Mouse (Mus musculus): ENCODE measurements around the gene Med15. TPM values are rescaled to one million over a fixed set of nuclear protein-coding genes. Genes with fewer than 3 reads are reported as not detected.

Med15 gene
- polyA plus RNA-seq, 1 experiment from 2014 or later = 19.2 TPM

GRCm38 (mm10) chr16:17724448-17724847 is 8.2 kb downstream of the Med15 start:
- Histone ChIP-seq H3K4me2 (ENCODE audit: low read depth, low read length) (no peak overlapping the region), H3K9me3 (replicated peaks; ENCODE audit: control insufficient read depth, low read length) (no peaks in the 10 kb centered on the region), H3K27me3 (ENCODE audit: control insufficient read depth, insufficient read depth, low read depth, low read length) (no peaks in the 10 kb centered on the region), H3K27ac (ENCODE audit: low read length) (no peak overlapping the region), H3K36me3 (ENCODE audit: control insufficient read depth, insufficient read depth) (no peaks in the 10 kb centered on the region), H3K9ac (ENCODE audit: low read depth, low read length) (no peak overlapping the region), H3K4me3 (ENCODE audit: low read depth, low read length) (no peak overlapping the region), H3K4me1 (ENCODE audit: control insufficient read depth, low read depth, low read length) (peaks cover 20% of the 10 kb centered on the region)
- WGBS (ENCODE audit: insufficient replicate concordance) = 85% methylated on average over 3 of the region's 3 CpGs
- no peak for ATAC-seq (ENCODE audit: low read depth)

GRCm38 (mm10) chr16:17723325-17723626 is 9.4 kb downstream of the Med15 start:
- Histone ChIP-seq H3K27ac (ENCODE audit: low read length) (no peak overlapping the region), H3K9ac (ENCODE audit: low read depth, low read length) (no peak overlapping the region), H3K4me3 (ENCODE audit: low read depth, low read length) (peak overlapping the region; percentile 87; the same call in 1 of the 2 replicates), H3K36me3 (ENCODE audit: control insufficient read depth, insufficient read depth) (no peaks in the 10 kb centered on the region), H3K4me1 (ENCODE audit: control insufficient read depth, low read depth, low read length) (peaks cover 20% of the 10 kb centered on the region), H3K27me3 (ENCODE audit: control insufficient read depth, insufficient read depth, low read depth, low read length) (no peaks in the 10 kb centered on the region), H3K9me3 (replicated peaks; ENCODE audit: control insufficient read depth, low read length) (no peaks in the 10 kb centered on the region), H3K4me2 (ENCODE audit: low read depth, low read length) (peak overlapping the region; percentile 83)
- 58% methylated on average over 1 of the region's 1 CpGs for WGBS (ENCODE audit: insufficient replicate concordance)
- ATAC-seq (ENCODE audit: low read depth) = no peak

- H3K36me3 ChIP-seq (ENCODE audit: control insufficient read depth, insufficient read depth) = no peaks in the 10 kb centered on the region
- H3K4me1 ChIP-seq (ENCODE audit: control insufficient read depth, low read depth, low read length) = peaks cover 21% of the 10 kb centered on the region
- H3K9me3 ChIP-seq (replicated peaks; ENCODE audit: control insufficient read depth, low read length) = no peaks in the 10 kb centered on the region
- peak overlapping the region; percentile 87 for H3K4me3 ChIP-seq (ENCODE audit: low read depth, low read length)
- H3K27me3 ChIP-seq (ENCODE audit: control insufficient read depth, insufficient read depth, low read depth, low read length) = no peaks in the 10 kb centered on the region
- peak overlapping the region; percentile 85 for H3K9ac ChIP-seq (ENCODE audit: low read depth, low read length)
- ATAC-seq (ENCODE audit: low read depth) = peak; percentile 86
- 1% methylated on average over 44 of the region's 44 CpGs for WGBS (ENCODE audit: insufficient replicate concordance)
- peak overlapping the region; percentile 83 for H3K4me2 ChIP-seq (ENCODE audit: low read depth, low read length)
- peak overlapping the region; percentile 78 for H3K27ac ChIP-seq (ENCODE audit: low read length)
Observed at GRCm38 (mm10) chr16:17722461-17723324, 10.0 kb downstream of the Med15 start.

- no peak for ATAC-seq (ENCODE audit: low read depth)
- peak overlapping the region; percentile 87 for H3K4me3 ChIP-seq (ENCODE audit: low read depth, low read length)
- H3K27me3 ChIP-seq (ENCODE audit: control insufficient read depth, insufficient read depth, low read depth, low read length) = no peaks in the 10 kb centered on the region
- under 1% methylated on average over 10 of the region's 10 CpGs for WGBS (ENCODE audit: insufficient replicate concordance)
- H3K4me2 ChIP-seq (ENCODE audit: low read depth, low read length) = peak overlapping the region; percentile 83
- H3K4me1 ChIP-seq (ENCODE audit: control insufficient read depth, low read depth, low read length) = peaks cover 22% of the 10 kb centered on the region
- H3K27ac ChIP-seq (ENCODE audit: low read length) = peak overlapping the region; percentile 78
- no peaks in the 10 kb centered on the region for H3K9me3 ChIP-seq (replicated peaks; ENCODE audit: control insufficient read depth, low read length)
- H3K36me3 ChIP-seq (ENCODE audit: control insufficient read depth, insufficient read depth) = no peaks in the 10 kb centered on the region
- H3K9ac ChIP-seq (ENCODE audit: low read depth, low read length) = peak overlapping the region; percentile 85
Observed at GRCm38 (mm10) chr16:17721822-17722460, 10.8 kb downstream of the Med15 start.

GRCm38 (mm10) chr16:17721114-17721808 is 11.4 kb downstream of the Med15 start:
- Histone ChIP-seq H3K36me3 (ENCODE audit: control insufficient read depth, insufficient read depth) (no peaks in the 10 kb centered on the region), H3K4me2 (ENCODE audit: low read depth, low read length) (peak overlapping the region; percentile 83), H3K4me3 (ENCODE audit: low read depth, low read length) (peak overlapping the region; percentile 87), H3K27ac (ENCODE audit: low read length) (no peak overlapping the region), H3K9me3 (replicated peaks; ENCODE audit: control insufficient read depth, low read length) (no peaks in the 10 kb centered on the region), H3K9ac (ENCODE audit: low read depth, low read length) (peak overlapping the region; percentile 85), H3K4me1 (ENCODE audit: control insufficient read depth, low read depth, low read length) (peaks cover 20% of the 10 kb centered on the region), H3K27me3 (ENCODE audit: control insufficient read depth, insufficient read depth, low read depth, low read length) (no peaks in the 10 kb centered on the region)
- ATAC-seq (ENCODE audit: low read depth) = no peak
- WGBS (ENCODE audit: insufficient replicate concordance) = 44% methylated on average over 9 of the region's 9 CpGs

- Histone ChIP-seq H3K9ac (ENCODE audit: low read depth, low read length) (no peak overlapping the region), H3K4me3 (ENCODE audit: low read depth, low read length) (no peak overlapping the region), H3K9me3 (replicated peaks; ENCODE audit: control insufficient read depth, low read length) (no peaks in the 10 kb centered on the region), H3K27ac (ENCODE audit: low read length) (no peak overlapping the region), H3K27me3 (ENCODE audit: control insufficient read depth, insufficient read depth, low read depth, low read length) (no peaks in the 10 kb centered on the region), H3K4me2 (ENCODE audit: low read depth, low read length) (no peak overlapping the region), H3K36me3 (ENCODE audit: control insufficient read depth, insufficient read depth) (no peaks in the 10 kb centered on the region), H3K4me1 (ENCODE audit: control insufficient read depth, low read depth, low read length) (peaks cover 20% of the 10 kb centered on the region)
- 0 out of 2 replicates have a peak, but pooled peaks have one; percentile 25 for ATAC-seq (ENCODE audit: low read depth)
- 82% methylated on average over 1 of the region's 1 CpGs for WGBS (ENCODE audit: insufficient replicate concordance)
Observed at GRCm38 (mm10) chr16:17717791-17718190, 14.9 kb downstream of the Med15 start.

- ATAC-seq (ENCODE audit: low read depth) = no peak
Observed at GRCm38 (mm10) chr16:17707541-17707940, 25.1 kb downstream of the Med15 start.

GRCm38 (mm10) chr16:17701043-17701405 is 31.7 kb downstream of the Med15 start:
- no peak overlapping the region for H3K4me3 ChIP-seq (ENCODE audit: low read depth, low read length)
- H3K36me3 ChIP-seq (ENCODE audit: control insufficient read depth, insufficient read depth) = peaks cover 12% of the 10 kb centered on the region
- WGBS (ENCODE audit: insufficient replicate concordance) = 71% methylated on average over 2 of the region's 2 CpGs
- H3K4me1 ChIP-seq (ENCODE audit: control insufficient read depth, low read depth, low read length) = no peaks in the 10 kb centered on the region; the same call in 1 of the 2 replicates
- ATAC-seq (ENCODE audit: low read depth) = peak; percentile 58; the same call in 1 of the 2 replicates
- H3K27ac ChIP-seq (ENCODE audit: low read length) = no peak overlapping the region
- H3K27me3 ChIP-seq (ENCODE audit: control insufficient read depth, insufficient read depth, low read depth, low read length) = no peaks in the 10 kb centered on the region
- H3K9ac ChIP-seq (ENCODE audit: low read depth, low read length) = no peak overlapping the region
- H3K9me3 ChIP-seq (replicated peaks; ENCODE audit: control insufficient read depth, low read length) = no peaks in the 10 kb centered on the region
- H3K4me2 ChIP-seq (ENCODE audit: low read depth, low read length) = no peak overlapping the region

More at GRCm38 (mm10) chr16:17707541-17707940, 25.1 kb downstream of the Med15 start:
- no peaks in the 10 kb centered on the region for H3K36me3 ChIP-seq (ENCODE audit: control insufficient read depth, insufficient read depth)
- H3K9ac ChIP-seq (ENCODE audit: low read depth, low read length) = no peak overlapping the region
- H3K4me3 ChIP-seq (ENCODE audit: low read depth, low read length) = no peak overlapping the region
- no peak overlapping the region for H3K4me2 ChIP-seq (ENCODE audit: low read depth, low read length)
- 92% methylated on average over 1 of the region's 1 CpGs for WGBS (ENCODE audit: insufficient replicate concordance)
- H3K27ac ChIP-seq (ENCODE audit: low read length) = no peak overlapping the region
- no peaks in the 10 kb centered on the region for H3K27me3 ChIP-seq (ENCODE audit: control insufficient read depth, insufficient read depth, low read depth, low read length)
- no peaks in the 10 kb centered on the region for H3K9me3 ChIP-seq (replicated peaks; ENCODE audit: control insufficient read depth, low read length)
- no peaks in the 10 kb centered on the region; the same call in 1 of the 2 replicates for H3K4me1 ChIP-seq (ENCODE audit: control insufficient read depth, low read depth, low read length)

Measured in liver, embryonic 16.5 days (tissue).